ENCODE assay signal across 11 mouse cellular contexts in the genomic region with DNA sequence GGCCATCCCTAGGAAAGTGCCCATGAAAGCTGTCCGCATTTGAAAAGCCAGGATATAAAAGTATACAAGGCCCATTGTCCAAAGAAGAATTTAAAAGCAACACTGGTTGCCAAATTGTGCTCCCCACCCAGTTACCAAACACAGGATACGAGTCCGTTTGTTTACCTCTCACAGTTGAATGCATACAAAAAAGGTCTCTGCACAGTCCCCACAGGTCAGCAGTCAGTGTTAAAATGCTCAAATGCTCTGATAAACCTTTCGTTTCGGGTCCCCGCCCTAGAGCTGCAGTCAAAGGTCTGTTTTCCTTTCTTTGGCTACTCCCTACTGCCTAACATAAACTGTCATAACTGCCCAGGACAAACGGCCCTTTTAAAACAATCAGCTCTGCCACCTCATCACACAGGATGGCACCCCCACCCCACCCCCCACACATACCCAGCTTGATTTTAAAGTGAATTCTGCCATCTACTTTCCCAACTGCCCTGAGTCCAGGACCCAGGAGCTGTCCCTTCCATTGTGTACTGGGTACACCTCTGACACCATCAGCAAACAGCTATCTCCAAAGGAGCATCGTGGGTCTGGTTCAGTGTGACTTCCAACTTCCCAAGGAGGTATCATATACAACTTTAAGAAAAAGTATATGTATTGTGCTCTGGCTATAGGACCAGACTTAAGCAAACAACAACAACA.
DNase-seq lines count a peak whose midpoint lies in the region; ATAC-seq lines count a peak whose summit lies in the region.
"Had no signal": no experiment of that assay in that cellular context is flagged by ENCODE, and none has a peak within 500 bp of the region (broad histone marks: within the 10 kb centered on the region; RNA-seq: fewer than 3 reads in every experiment).

No protein-coding gene starts in this region.

- no peak overlapping the region for H3K4me2 ChIP-seq in forebrain, embryonic 16.5 days (ENCODE audit: low read length)
- H3K4me2 ChIP-seq in kidney, embryonic 15.5 days, result no peak overlapping the region
- no peak overlapping the region for H3K4me2 ChIP-seq in kidney, embryonic 16.5 days (replicated peaks; ENCODE audit: low read depth, low read length)
- H3K4me2 ChIP-seq in liver, embryonic 12.5 days, result no peak overlapping the region
- H3K4me2 ChIP-seq in hindbrain, embryonic 16.5 days (ENCODE audit: low read length), result no peak overlapping the region
- H3K4me2 ChIP-seq: limb, embryonic 13.5 days had no signal

- H3K9ac ChIP-seq in forebrain, embryonic 16.5 days (replicated peaks; ENCODE audit: low read depth, low read length), result no peak overlapping the region
- H3K9ac ChIP-seq in kidney, embryonic 15.5 days, result no peak overlapping the region
- no peak overlapping the region for H3K9ac ChIP-seq in kidney, embryonic 16.5 days (replicated peaks; ENCODE audit: low read length)
- H3K9ac ChIP-seq in liver, embryonic 12.5 days, result no peak overlapping the region
- no peak overlapping the region for H3K9ac ChIP-seq in hindbrain, embryonic 16.5 days (ENCODE audit: low read depth, low read length)
- H3K9ac ChIP-seq: limb, embryonic 13.5 days had no signal

- H3K4me3 ChIP-seq in forebrain, embryonic 16.5 days (replicated peaks; ENCODE audit: low read length), result no peak overlapping the region
- H3K4me3 ChIP-seq in forebrain, embryonic 10.5 days, result no peak overlapping the region
- H3K4me3 ChIP-seq in kidney, embryonic 15.5 days (replicated peaks), result no peak overlapping the region
- H3K4me3 ChIP-seq in kidney, embryonic 16.5 days (ENCODE audit: low read length), result no peak overlapping the region
- H3K4me3 ChIP-seq in liver, embryonic 12.5 days, result no peak overlapping the region
- H3K4me3 ChIP-seq in hindbrain, embryonic 16.5 days (ENCODE audit: low read length), result no peak overlapping the region
- H3K4me3 ChIP-seq: erythroblast, embryonic 14.5 days; limb, embryonic 13.5 days had no signal

- no peak for DNase-seq in forebrain, embryonic 10.5 days (ENCODE audit: extremely low spot score, low spot score)
- DNase-seq in lung, postnatal 4 days, result peak; percentile 54 to 75
- DNase-seq in layer of hippocampus, adult 8-10 months (ENCODE audit: low spot score in 2 of 2), result no peak
- DNase-seq: gastrocnemius, postnatal 36 days had no signal

- peaks cover 4% of the 10 kb centered on the region; the same call in 1 of the 2 replicates for H3K27me3 ChIP-seq in forebrain, embryonic 16.5 days (replicated peaks; ENCODE audit: control insufficient read depth, insufficient read depth, low read length)
- H3K27me3 ChIP-seq in forebrain, embryonic 10.5 days (ENCODE audit: poor library complexity, severe bottlenecking), result peaks cover 52% of the 10 kb centered on the region
- peaks cover 8% of the 10 kb centered on the region; the same call in 1 of the 2 replicates for H3K27me3 ChIP-seq in kidney, embryonic 15.5 days
- peaks cover 8% of the 10 kb centered on the region; the same call in 1 of the 2 replicates for H3K27me3 ChIP-seq in kidney, embryonic 16.5 days (ENCODE audit: insufficient read depth, low read length)
- H3K27me3 ChIP-seq in liver, embryonic 12.5 days (replicated peaks), result no peaks in the 10 kb centered on the region
- H3K27me3 ChIP-seq in hindbrain, embryonic 16.5 days (replicated peaks; ENCODE audit: control insufficient read depth, insufficient read depth, low read length), result peaks cover 5% of the 10 kb centered on the region; the same call in 1 of the 2 replicates

- H3K9me3 ChIP-seq in forebrain, embryonic 16.5 days (ENCODE audit: control insufficient read depth, low read length), result peaks cover 3% of the 10 kb centered on the region; the same call in 1 of the 2 replicates
- H3K9me3 ChIP-seq in forebrain, embryonic 10.5 days, result peaks cover 8% of the 10 kb centered on the region
- peaks cover 4% of the 10 kb centered on the region; the same call in 1 of the 2 replicates for H3K9me3 ChIP-seq in kidney, embryonic 15.5 days (replicated peaks)
- H3K9me3 ChIP-seq in kidney, embryonic 16.5 days (ENCODE audit: low read length), result peaks cover 6% of the 10 kb centered on the region
- 0 out of 2 replicates have a peak, but pooled peaks cover 3% of the 10 kb centered on the region for H3K9me3 ChIP-seq in liver, embryonic 12.5 days (replicated peaks)
- H3K9me3 ChIP-seq in hindbrain, embryonic 16.5 days (ENCODE audit: control insufficient read depth, low read length), result peaks cover 4% of the 10 kb centered on the region

- H3K27ac ChIP-seq in forebrain, embryonic 16.5 days (ENCODE audit: low read length), result 0 out of 2 replicates have a peak overlapping the region, but pooled peaks have one; percentile 9
- no peak overlapping the region for H3K27ac ChIP-seq in forebrain, embryonic 10.5 days
- 0 out of 2 replicates have a peak overlapping the region, but pooled peaks have one; percentile 0 for H3K27ac ChIP-seq in kidney, embryonic 15.5 days
- no peak overlapping the region for H3K27ac ChIP-seq in kidney, embryonic 16.5 days (ENCODE audit: low read length)
- H3K27ac ChIP-seq in liver, embryonic 12.5 days, result no peak overlapping the region
- no peak overlapping the region for H3K27ac ChIP-seq in hindbrain, embryonic 16.5 days (ENCODE audit: low read depth, low read length)
- H3K27ac ChIP-seq: limb, embryonic 13.5 days had no signal

- WGBS in forebrain, embryonic 16.5 days, result 75% methylated on average over 8 of the region's 8 CpGs
- 70% methylated on average over 8 of the region's 8 CpGs for WGBS in forebrain, embryonic 10.5 days
- 47% methylated on average over 8 of the region's 8 CpGs for WGBS in kidney, embryonic 15.5 days
- 45% methylated on average over 8 of the region's 8 CpGs for WGBS in kidney, embryonic 16.5 days
- WGBS in liver, embryonic 12.5 days (ENCODE audit: insufficient replicate concordance), result 48% methylated on average over 8 of the region's 8 CpGs
- 66% methylated on average over 8 of the region's 8 CpGs for WGBS in hindbrain, embryonic 16.5 days

- peaks cover 27% of the 10 kb centered on the region for H3K4me1 ChIP-seq in forebrain, embryonic 16.5 days (replicated peaks; ENCODE audit: control insufficient read depth, insufficient read depth, low read length)
- H3K4me1 ChIP-seq in forebrain, embryonic 10.5 days, result peaks cover 59% of the 10 kb centered on the region
- H3K4me1 ChIP-seq in kidney, embryonic 15.5 days, result peaks cover 32% of the 10 kb centered on the region
- H3K4me1 ChIP-seq in kidney, embryonic 16.5 days (ENCODE audit: insufficient read depth, low read length), result peaks cover 40% of the 10 kb centered on the region
- peaks cover 38% of the 10 kb centered on the region for H3K4me1 ChIP-seq in liver, embryonic 12.5 days
- peaks cover 13% of the 10 kb centered on the region for H3K4me1 ChIP-seq in hindbrain, embryonic 16.5 days (ENCODE audit: control insufficient read depth, insufficient read depth, low read depth, low read length)

- no peak for ATAC-seq in forebrain, embryonic 16.5 days
- ATAC-seq in kidney, embryonic 15.5 days (replicated peaks; ENCODE audit: low FRiP score), result no peak
- no peak for ATAC-seq in kidney, embryonic 16.5 days (ENCODE audit: low FRiP score, low TSS enrichment)
- peak; percentile 61; the same call in 1 of the 2 replicates for ATAC-seq in liver, embryonic 12.5 days
- ATAC-seq in hindbrain, embryonic 16.5 days, result no peak

- no peaks in the 10 kb centered on the region for H3K36me3 ChIP-seq in forebrain, embryonic 16.5 days (ENCODE audit: control insufficient read depth, insufficient read depth)
- peaks cover 67% of the 10 kb centered on the region for H3K36me3 ChIP-seq in forebrain, embryonic 10.5 days (replicated peaks)
- peaks cover 35% of the 10 kb centered on the region for H3K36me3 ChIP-seq in kidney, embryonic 15.5 days
- peaks cover 11% of the 10 kb centered on the region for H3K36me3 ChIP-seq in kidney, embryonic 16.5 days (ENCODE audit: insufficient read depth, low read length)
- H3K36me3 ChIP-seq in liver, embryonic 12.5 days, result peaks cover 56% of the 10 kb centered on the region
- H3K36me3 ChIP-seq in hindbrain, embryonic 16.5 days (ENCODE audit: control insufficient read depth, insufficient read depth, low read length), result peaks cover 2% of the 10 kb centered on the region; the same call in 1 of the 2 replicates

Comparison
In these comparisons a context has a peak if more than half of its experiments do, and no peak if none do; other contexts are left out.
1. H3K27ac ChIP-seq: peak in forebrain, embryonic 16.5 days (single experiment) and kidney, embryonic 15.5 days (single experiment); none in forebrain, embryonic 10.5 days (single experiment), kidney, embryonic 16.5 days (single experiment), liver, embryonic 12.5 days (single experiment) and hindbrain, embryonic 16.5 days (single experiment).
2. DNase-seq: peak in lung, postnatal 4 days (2 of 2); none in forebrain, embryonic 10.5 days (single experiment) and layer of hippocampus, adult 8-10 months (0 of 2).